Mouse (Mus musculus): ENCODE results near the gene Mat2b. TPM values are rescaled to one million over a fixed set of nuclear protein-coding genes. Genes with fewer than 3 reads are reported as not detected.
"Not testable (repeated sequence)": the region's sequence is repeated elsewhere in the genome, so short reads cannot be mapped to it uniquely, and the experiment has no call there.

Mat2b gene
- polyA plus RNA-seq, 1 experiment from 2014 or later, result 99.4 TPM

DNA sequence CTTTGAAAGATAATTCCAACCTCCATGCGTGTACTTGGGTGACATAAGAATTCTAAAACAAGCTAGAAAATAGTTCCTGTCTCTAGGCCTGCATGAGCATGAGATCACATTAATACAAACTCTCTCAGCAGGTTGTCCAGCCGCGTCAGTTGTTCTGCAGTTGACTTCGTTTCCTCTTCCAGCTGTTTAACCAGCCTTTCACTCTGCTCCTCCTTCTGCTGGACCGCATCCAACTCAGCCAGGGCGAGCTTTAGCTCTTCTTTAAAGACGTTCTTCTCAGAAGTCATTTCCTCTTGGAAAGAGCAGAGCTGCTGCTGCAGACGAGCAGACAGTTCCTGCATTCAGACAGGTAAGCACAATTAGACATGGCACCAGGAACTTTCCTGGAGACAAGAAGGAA lies 18.9 kb upstream of the Mat2b start:
- no peak for ATAC-seq (ENCODE audit: low read depth)
- WGBS, result 61% methylated on average over 8 of the region's 8 CpGs
- no peaks in the 10 kb centered on the region for H3K27me3 ChIP-seq (ENCODE audit: control insufficient read depth, insufficient read depth, low read depth, low read length)
- no peak overlapping the region for H3K9ac ChIP-seq (ENCODE audit: low read length)
- H3K27ac ChIP-seq (ENCODE audit: low read length), result no peak overlapping the region
- H3K4me1 ChIP-seq (replicated peaks; ENCODE audit: control insufficient read depth, insufficient read depth, low read length), result no peaks in the 10 kb centered on the region
- H3K4me2 ChIP-seq (ENCODE audit: low read depth, low read length), result no peak overlapping the region
- no peaks in the 10 kb centered on the region for H3K9me3 ChIP-seq (ENCODE audit: control insufficient read depth, low read length)
- H3K36me3 ChIP-seq (ENCODE audit: control insufficient read depth, insufficient read depth, low read length), result peaks cover 52% of the 10 kb centered on the region
- no peak overlapping the region for H3K4me3 ChIP-seq (ENCODE audit: low read length)

DNA sequence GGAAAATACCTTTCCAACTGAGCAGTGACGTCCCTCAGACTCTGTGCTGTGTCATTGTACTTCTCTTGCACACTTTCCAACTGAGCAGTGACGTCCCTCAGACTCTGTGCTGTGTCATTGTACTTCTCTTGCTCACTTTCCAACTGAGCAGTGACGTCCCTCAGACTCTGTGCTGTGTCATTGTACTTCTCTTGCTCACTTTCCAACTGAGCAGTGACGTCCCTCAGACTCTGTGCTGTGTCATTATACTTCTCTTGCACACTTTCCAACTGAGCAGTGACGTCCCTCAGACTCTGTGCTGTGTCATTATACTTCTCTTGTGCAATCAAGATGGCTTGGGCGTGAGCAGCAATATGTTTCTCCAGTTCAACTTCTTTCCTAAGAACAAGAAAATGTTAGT lies 14.9 kb upstream of the Mat2b start:
- not testable (repeated sequence) for H3K4me1 ChIP-seq (replicated peaks; ENCODE audit: control insufficient read depth, insufficient read depth, low read length); H3K27me3 ChIP-seq (ENCODE audit: control insufficient read depth, insufficient read depth, low read depth, low read length); H3K4me2 ChIP-seq (ENCODE audit: low read depth, low read length); H3K9ac ChIP-seq (ENCODE audit: low read length); H3K9me3 ChIP-seq (ENCODE audit: control insufficient read depth, low read length); ATAC-seq (ENCODE audit: low read depth); H3K27ac ChIP-seq (ENCODE audit: low read length); H3K4me3 ChIP-seq (ENCODE audit: low read length)
- H3K36me3 ChIP-seq (ENCODE audit: control insufficient read depth, insufficient read depth, low read length), result peaks cover 44% of the 10 kb centered on the region
- WGBS, result 87% methylated on average over 6 of the region's 6 CpGs

DNA sequence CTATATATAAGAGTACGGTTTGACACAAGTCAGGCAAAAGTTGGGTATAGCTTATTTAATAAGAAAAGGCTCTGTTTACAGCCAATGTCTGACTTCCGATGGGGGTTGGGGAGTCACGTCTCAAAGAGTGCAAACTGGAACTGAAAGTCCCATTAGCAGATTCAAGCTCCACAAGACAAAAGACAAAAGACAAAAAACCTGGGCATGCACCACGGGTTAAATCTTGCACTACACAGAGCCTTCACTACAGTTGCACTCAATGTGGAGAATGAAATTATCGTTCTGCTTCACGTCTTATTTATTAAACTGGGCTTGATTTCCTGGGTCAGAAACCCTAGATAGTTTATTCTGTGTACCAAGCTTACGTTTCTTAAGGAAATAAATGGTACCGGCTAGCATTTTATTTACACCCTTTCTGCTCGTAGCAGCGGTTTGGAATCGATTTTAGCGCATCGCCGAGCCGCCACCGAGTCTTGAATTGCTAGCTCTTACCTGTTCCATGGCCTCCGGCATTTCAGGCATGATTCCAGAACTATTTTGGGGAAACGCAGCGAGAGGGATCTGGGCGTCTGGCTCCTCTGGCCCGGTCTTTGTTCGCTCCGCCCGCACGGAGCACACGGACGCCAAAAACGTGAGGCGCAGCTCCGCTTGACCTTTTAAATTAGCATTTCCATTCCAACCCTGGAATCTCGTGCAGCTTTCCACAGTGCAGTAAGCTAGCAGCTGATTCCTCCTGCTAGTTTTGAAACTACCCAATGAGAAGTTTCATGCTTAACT lies 504 bp downstream of the Mat2b start:
- H3K4me1 ChIP-seq (replicated peaks; ENCODE audit: control insufficient read depth, insufficient read depth, low read length), result peaks cover 17% of the 10 kb centered on the region
- ATAC-seq (ENCODE audit: low read depth), result peak; percentile 50
- no peaks in the 10 kb centered on the region for H3K9me3 ChIP-seq (ENCODE audit: control insufficient read depth, low read length)
- under 1% methylated on average over 31 of the region's 31 CpGs for WGBS
- peak overlapping the region; percentile 98 for H3K27ac ChIP-seq (ENCODE audit: low read length)
- H3K4me3 ChIP-seq (ENCODE audit: low read length), result peak overlapping the region; percentile 92
- peak overlapping the region; percentile 82 for H3K9ac ChIP-seq (ENCODE audit: low read length)
- no peaks in the 10 kb centered on the region for H3K36me3 ChIP-seq (ENCODE audit: control insufficient read depth, insufficient read depth, low read length)
- H3K4me2 ChIP-seq (ENCODE audit: low read depth, low read length), result peak overlapping the region; percentile 75
- no peaks in the 10 kb centered on the region for H3K27me3 ChIP-seq (ENCODE audit: control insufficient read depth, insufficient read depth, low read depth, low read length)

- Histone ChIP-seq H3K4me1 (replicated peaks; ENCODE audit: control insufficient read depth, insufficient read depth, low read length) (peaks cover 19% of the 10 kb centered on the region), H3K36me3 (ENCODE audit: control insufficient read depth, insufficient read depth, low read length) (no peaks in the 10 kb centered on the region), H3K27ac (ENCODE audit: low read length) (peak overlapping the region; percentile 98), H3K9me3 (ENCODE audit: control insufficient read depth, low read length) (no peaks in the 10 kb centered on the region), H3K4me2 (ENCODE audit: low read depth, low read length) (peak overlapping the region; percentile 75), H3K9ac (ENCODE audit: low read length) (peak overlapping the region; percentile 80), H3K27me3 (ENCODE audit: control insufficient read depth, insufficient read depth, low read depth, low read length) (no peaks in the 10 kb centered on the region), H3K4me3 (ENCODE audit: low read length) (peak overlapping the region; percentile 92)
- ATAC-seq (ENCODE audit: low read depth), result peak; percentile 15; the same call in 1 of the 2 replicates
- 0% methylated on average over 16 of the region's 16 CpGs for WGBS
Observed at GRCm38 (mm10) chr11:40693366-40693951, 1.5 kb downstream of the Mat2b start.

DNA sequence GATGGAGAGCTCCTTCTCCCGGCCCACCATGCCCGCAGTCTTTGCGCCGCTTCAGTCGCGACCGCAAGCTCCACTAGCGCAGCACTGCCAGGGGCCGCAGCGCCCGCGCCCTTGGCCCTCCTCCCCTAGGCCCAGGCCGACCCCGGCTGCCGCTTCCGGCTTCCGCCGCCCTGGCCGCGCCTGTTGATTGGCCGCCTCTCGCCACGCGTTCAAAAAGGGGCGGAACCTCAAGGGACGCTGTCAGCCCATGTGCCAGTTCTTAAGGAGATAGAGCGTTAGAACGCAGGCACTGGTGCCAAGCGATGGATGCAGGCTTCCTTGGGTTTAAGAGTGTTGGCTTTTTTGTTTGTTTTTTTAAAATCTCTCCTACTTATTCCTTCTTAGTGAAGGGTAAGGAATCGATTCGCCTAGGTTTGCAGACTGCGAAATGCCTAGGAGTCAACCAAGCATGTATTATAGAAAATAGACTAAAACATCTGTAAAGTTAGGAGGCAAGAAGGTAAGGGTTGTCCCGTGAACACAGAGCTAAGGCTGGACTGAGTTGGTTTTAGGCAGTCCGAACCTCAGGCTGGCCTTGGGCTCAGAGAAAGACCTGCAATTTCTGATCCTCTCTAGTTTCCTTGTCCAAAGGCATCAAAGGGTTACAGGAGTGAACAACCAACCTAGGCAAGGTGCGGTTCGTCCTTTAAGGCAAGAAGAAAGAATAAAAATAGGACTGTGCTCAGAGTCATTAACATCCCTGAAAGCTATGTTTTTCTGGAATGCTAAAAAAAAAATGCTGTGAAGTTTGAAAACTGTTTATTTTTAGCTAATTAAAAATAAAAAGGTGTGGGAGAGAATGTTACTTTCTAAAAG lies 2.3 kb downstream of the Mat2b start:
- peak overlapping the region; percentile 92 for H3K4me3 ChIP-seq (ENCODE audit: low read length)
- peak overlapping the region; percentile 90 for H3K4me2 ChIP-seq (ENCODE audit: low read depth, low read length)
- H3K4me1 ChIP-seq (replicated peaks; ENCODE audit: control insufficient read depth, insufficient read depth, low read length), result peaks cover 19% of the 10 kb centered on the region
- WGBS, result under 1% methylated on average over 36 of the region's 36 CpGs
- ATAC-seq (ENCODE audit: low read depth), result peak; percentile 96
- no peaks in the 10 kb centered on the region for H3K9me3 ChIP-seq (ENCODE audit: control insufficient read depth, low read length)
- peak overlapping the region; percentile 98 for H3K27ac ChIP-seq (ENCODE audit: low read length)
- no peaks in the 10 kb centered on the region for H3K27me3 ChIP-seq (ENCODE audit: control insufficient read depth, insufficient read depth, low read depth, low read length)
- H3K9ac ChIP-seq (ENCODE audit: low read length), result peak overlapping the region; percentile 80
- H3K36me3 ChIP-seq (ENCODE audit: control insufficient read depth, insufficient read depth, low read length), result no peaks in the 10 kb centered on the region

DNA sequence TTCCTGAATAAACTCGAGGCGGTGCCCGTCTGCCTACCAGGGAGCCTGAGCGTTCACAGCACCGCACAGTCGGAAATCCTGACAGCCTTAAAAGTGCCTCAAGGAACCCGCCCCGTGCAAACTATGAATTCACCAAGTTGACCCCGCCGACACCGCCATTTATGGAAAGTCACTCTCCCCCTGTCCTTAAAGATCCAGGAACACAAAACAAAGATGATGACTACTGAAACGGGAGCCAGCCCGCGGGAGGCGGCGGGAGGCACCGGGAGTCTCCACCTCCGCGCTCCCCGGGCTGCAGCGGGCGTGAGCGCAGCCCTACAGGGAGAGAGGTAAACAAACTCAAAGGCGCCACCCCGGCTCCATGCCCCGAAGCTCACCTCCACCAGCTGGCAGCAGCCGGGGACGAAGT lies 2.9 kb downstream of the Mat2b start:
- peak overlapping the region; percentile 80 for H3K9ac ChIP-seq (ENCODE audit: low read length)
- no peaks in the 10 kb centered on the region for H3K9me3 ChIP-seq (ENCODE audit: control insufficient read depth, low read length)
- peaks cover 19% of the 10 kb centered on the region for H3K4me1 ChIP-seq (replicated peaks; ENCODE audit: control insufficient read depth, insufficient read depth, low read length)
- peak overlapping the region; percentile 88 for H3K27ac ChIP-seq (ENCODE audit: low read length)
- H3K4me2 ChIP-seq (ENCODE audit: low read depth, low read length), result peak overlapping the region; percentile 90
- peak overlapping the region; percentile 92 for H3K4me3 ChIP-seq (ENCODE audit: low read length)
- 0% methylated on average over 28 of the region's 28 CpGs for WGBS
- ATAC-seq (ENCODE audit: low read depth), result peak; percentile 60
- H3K27me3 ChIP-seq (ENCODE audit: control insufficient read depth, insufficient read depth, low read depth, low read length), result no peaks in the 10 kb centered on the region
- peaks cover 3% of the 10 kb centered on the region; the same call in 1 of the 2 replicates for H3K36me3 ChIP-seq (ENCODE audit: control insufficient read depth, insufficient read depth, low read length)

DNA sequence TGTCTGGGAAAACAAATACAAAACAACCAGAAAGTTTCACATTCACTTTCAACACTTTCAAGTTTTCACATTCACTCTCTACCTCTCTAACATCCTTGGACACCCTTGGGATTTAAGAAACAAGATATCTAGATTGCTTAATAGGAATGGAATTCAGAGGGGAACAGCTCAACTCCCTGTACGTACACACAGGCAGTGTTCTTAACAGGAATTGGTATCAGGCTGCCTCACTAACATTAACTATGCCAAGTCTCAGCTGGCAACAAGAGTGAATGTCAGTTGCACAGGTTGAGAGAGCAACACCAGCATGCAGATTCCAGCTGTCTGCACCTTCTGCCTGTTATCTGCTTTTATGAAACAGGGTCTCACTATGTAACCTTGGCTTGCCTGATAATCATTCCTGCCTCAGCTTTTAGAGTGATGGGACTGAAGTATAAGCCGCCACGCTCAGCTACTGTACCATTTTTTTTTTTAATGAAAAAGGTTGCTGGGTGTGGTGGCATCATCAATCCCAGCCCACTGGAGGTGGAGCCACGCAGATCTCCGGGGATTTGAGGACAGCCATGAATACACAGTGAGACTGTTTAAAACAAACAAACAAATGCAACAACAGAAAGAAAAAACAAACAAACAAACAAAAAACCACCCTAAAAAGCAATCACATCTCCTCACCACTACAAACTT lies 4.4 kb downstream of the Mat2b start:
- Histone ChIP-seq H3K4me1 (replicated peaks; ENCODE audit: control insufficient read depth, insufficient read depth, low read length) (peaks cover 19% of the 10 kb centered on the region), H3K36me3 (ENCODE audit: control insufficient read depth, insufficient read depth, low read length) (peaks cover 6% of the 10 kb centered on the region; the same call in 1 of the 2 replicates), H3K27ac (ENCODE audit: low read length) (no peak overlapping the region), H3K9me3 (ENCODE audit: control insufficient read depth, low read length) (no peaks in the 10 kb centered on the region), H3K4me3 (ENCODE audit: low read length) (peak overlapping the region; percentile 92), H3K9ac (ENCODE audit: low read length) (no peak overlapping the region), H3K4me2 (ENCODE audit: low read depth, low read length) (peak overlapping the region; percentile 90), H3K27me3 (ENCODE audit: control insufficient read depth, insufficient read depth, low read depth, low read length) (no peaks in the 10 kb centered on the region)
- no peak for ATAC-seq (ENCODE audit: low read depth)
- WGBS, result 50% methylated on average over 5 of the region's 5 CpGs

GRCm38 (mm10) chr11:40683295-40683694 lies 11.7 kb downstream of the Mat2b start:
- no peak for ATAC-seq (ENCODE audit: low read depth)
- Histone ChIP-seq H3K4me1 (replicated peaks; ENCODE audit: control insufficient read depth, insufficient read depth, low read length) (no peaks in the 10 kb centered on the region), H3K27ac (ENCODE audit: low read length) (no peak overlapping the region), H3K9me3 (ENCODE audit: control insufficient read depth, low read length) (no peaks in the 10 kb centered on the region), H3K36me3 (ENCODE audit: control insufficient read depth, insufficient read depth, low read length) (peaks cover 48% of the 10 kb centered on the region), H3K9ac (ENCODE audit: low read length) (no peak overlapping the region), H3K4me2 (ENCODE audit: low read depth, low read length) (no peak overlapping the region), H3K4me3 (ENCODE audit: low read length) (no peak overlapping the region), H3K27me3 (ENCODE audit: control insufficient read depth, insufficient read depth, low read depth, low read length) (no peaks in the 10 kb centered on the region)
- WGBS, result 82% methylated on average over 3 of the region's 3 CpGs

Data from lung, embryonic 16.5 days (tissue).